Mouse (Mus musculus) myocyte (in vitro differentiated cells): ENCODE data around the gene Vmn1r214. TPM values are rescaled to one million over a fixed set of nuclear protein-coding genes. Genes with fewer than 3 reads are reported as not detected.

Source experiments
- H3K27me3 ChIP-seq: one replicate; pipeline ENCODE4 v1.6.1; 2011; ENCODE audit not compliant: control insufficient read depth, insufficient read depth, insufficient read length
- H3K36me3 ChIP-seq: one replicate; pipeline ENCODE4 v1.6.1; 2011; ENCODE audit not compliant: control insufficient read depth, insufficient read depth
- H3K4me2 ChIP-seq: one replicate; pipeline ENCODE4 v1.6.1; 2011; ENCODE audit warnings: low read depth, control low read depth
- H3K4me3 ChIP-seq: one replicate; pipeline ENCODE4 v1.5.1; 2011; ENCODE audit warnings: mild to moderate bottlenecking, control low read depth, moderate library complexity
- H3K79me2 ChIP-seq: one replicate; pipeline ENCODE4 v1.6.1; 2011; ENCODE audit not compliant: control insufficient read depth, insufficient read depth
- H3ac ChIP-seq: one replicate; pipeline ENCODE4 v1.6.1; 2011; ENCODE audit not compliant: control insufficient read depth, insufficient read length
- CEBPB ChIP-seq: IDR thresholded peaks from 2 replicates; pipeline ENCODE4 v1.6.1; 2011; ENCODE audit warnings: mild to moderate bottlenecking, moderate library complexity; ENCODE audit not compliant: poor library complexity, insufficient read depth, severe bottlenecking
- E2F4 ChIP-seq: IDR thresholded peaks from one replicate; pipeline ENCODE4 v1.6.1; 2011; ENCODE audit warnings: mild to moderate bottlenecking, control low read depth, moderate library complexity; ENCODE audit not compliant: insufficient read depth
- MAX ChIP-seq: IDR thresholded peaks from one replicate; pipeline ENCODE4 v1.6.1; 2011; ENCODE audit warnings: low read depth, mild to moderate bottlenecking, control low read depth
- MYOD1 ChIP-seq, 3 experiments: IDR thresholded peaks; one replicate each; pipeline ENCODE4 v1.6.1; 2011; ENCODE audit warnings: control low read depth in 2 of 3, low read depth in 2 of 3, mild to moderate bottlenecking in 2 of 3, moderate library complexity in 1 of 3; ENCODE audit not compliant: insufficient read length in 2 of 3, control insufficient read depth in 1 of 3
- MYOG ChIP-seq, 3 experiments: IDR thresholded peaks; one replicate each; pipeline ENCODE4 v1.6.1; 2011; ENCODE audit warnings: control low read depth in 2 of 3, low read depth in 2 of 3, mild to moderate bottlenecking in 2 of 3; ENCODE audit not compliant: insufficient read length in 2 of 3, control insufficient read depth in 1 of 3, insufficient read depth in 1 of 3
- POLR2A ChIP-seq: IDR thresholded peaks from one replicate; pipeline ENCODE4 v1.6.1; 2011; ENCODE audit warnings: low read depth, mild to moderate bottlenecking, control low read depth, moderate library complexity; ENCODE audit not compliant: insufficient read length
- POLR2AphosphoS2 ChIP-seq: IDR thresholded peaks from one replicate; pipeline ENCODE4 v1.6.1; 2011; ENCODE audit warnings: low read depth, control low read depth; ENCODE audit not compliant: insufficient read length
- REST ChIP-seq: IDR thresholded peaks from one replicate; pipeline ENCODE4 v1.6.1; 2011; ENCODE audit warnings: mild to moderate bottlenecking, control low read depth, moderate library complexity; ENCODE audit not compliant: insufficient read depth, insufficient read length
- SRF ChIP-seq: IDR thresholded peaks from one replicate; pipeline ENCODE4 v1.6.1; 2011; ENCODE audit warnings: low read depth; ENCODE audit not compliant: control insufficient read depth, insufficient read length
- TCF12 ChIP-seq: IDR thresholded peaks from one replicate; pipeline ENCODE4 v1.6.1; 2011; ENCODE audit warnings: mild to moderate bottlenecking, control low read depth; ENCODE audit not compliant: poor library complexity, insufficient read depth, severe bottlenecking
- TCF3 ChIP-seq: IDR thresholded peaks from one replicate; pipeline ENCODE4 v1.6.1; 2011; ENCODE audit warnings: low read depth, control low read depth; ENCODE audit not compliant: insufficient read length
- USF1 ChIP-seq: IDR thresholded peaks from one replicate; pipeline ENCODE4 v1.6.1; 2011; ENCODE audit warnings: low read depth, mild to moderate bottlenecking, control low read depth, moderate library complexity
- polyA plus RNA-seq: library from polyadenylated mRNA; unstranded; fragments of >200 nt; fragmentation: generic; extraction: Trizol; gene quantifications from one replicate; pipeline ENCODE4 v1.2.1, GENCODE M21; 2012; ENCODE audit warnings: missing spikeins

The Vmn1r214 gene
- polyA plus RNA-seq, 1 experiment: not detected

DNA sequence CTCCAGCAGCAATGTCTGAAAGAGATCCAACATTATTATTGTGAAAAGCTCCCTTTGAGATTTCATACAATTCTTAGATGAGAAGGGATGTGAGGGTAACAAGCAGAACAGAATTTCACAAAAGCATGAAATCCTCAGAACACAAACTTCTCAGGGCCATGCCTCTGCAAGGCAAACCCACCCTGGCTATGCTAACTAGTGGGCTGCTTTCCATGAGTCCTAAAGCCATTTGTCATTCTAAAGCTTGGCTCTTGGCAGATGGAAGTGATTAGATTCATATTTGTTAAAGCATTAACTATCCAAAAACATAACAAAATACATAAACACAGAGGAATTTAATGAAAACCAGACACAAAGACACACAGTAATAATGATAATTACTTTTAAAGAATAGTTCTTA lies 12.1 kb upstream of the Vmn1r214 start:
- no peak overlapping the region for H3K4me3 ChIP-seq
- TF ChIP-seq TCF3 (no peak), SRF (no peak), E2F4 (no peak), POLR2AphosphoS2 (no peak), TCF12 (no peak), MAX (no peak), USF1 (no peak), POLR2A (no peak), MYOD1 (IDR thresholded peaks at IDR 0.05; ENCODE audit: control insufficient read depth in 1 of 3, insufficient read length in 2 of 3, low read depth in 2 of 3) (no peak), MYOG (IDR thresholded peaks at IDR 0.05; ENCODE audit: control insufficient read depth in 1 of 3, insufficient read depth in 1 of 3, insufficient read length in 2 of 3, low read depth in 2 of 3) (no peak), CEBPB (no peak), REST (no peak)
- H3K36me3 ChIP-seq: no peaks in the 10 kb centered on the region
- no peaks in the 10 kb centered on the region for H3K27me3 ChIP-seq
- H3K79me2 ChIP-seq: no peaks in the 10 kb centered on the region
- no peak overlapping the region for H3ac ChIP-seq
- no peak overlapping the region for H3K4me2 ChIP-seq

DNA sequence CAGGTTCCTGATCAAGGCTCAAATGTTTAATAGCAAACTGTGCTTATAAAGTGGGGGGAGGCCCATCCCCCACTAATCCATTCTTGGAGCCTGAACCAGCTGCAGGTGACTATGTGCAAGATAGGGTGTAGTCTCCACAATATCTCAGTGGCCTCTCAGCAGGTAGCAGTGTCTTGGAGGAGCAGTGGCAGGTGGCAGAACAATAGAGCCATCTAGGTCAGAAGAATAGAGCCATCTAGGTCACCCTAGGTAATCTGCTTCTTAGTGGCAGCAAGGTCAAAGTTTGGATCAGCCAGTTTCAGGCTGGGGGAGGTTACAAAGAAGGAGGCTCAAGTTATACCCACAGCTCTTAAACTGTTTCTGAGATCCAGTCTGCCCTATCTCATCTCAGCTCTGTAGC lies 5.4 kb upstream of the Vmn1r214 start:
- Histone ChIP-seq H3ac (no peak overlapping the region), H3K36me3 (no peaks in the 10 kb centered on the region), H3K79me2 (no peaks in the 10 kb centered on the region), H3K27me3 (no peaks in the 10 kb centered on the region), H3K4me3 (no peak overlapping the region), H3K4me2 (no peak overlapping the region)
- TF ChIP-seq REST (no peak), MYOD1 (IDR thresholded peaks at IDR 0.05; ENCODE audit: control insufficient read depth in 1 of 3, insufficient read length in 2 of 3, low read depth in 2 of 3) (no peak), E2F4 (no peak), MYOG (IDR thresholded peaks at IDR 0.05; ENCODE audit: control insufficient read depth in 1 of 3, insufficient read depth in 1 of 3, insufficient read length in 2 of 3, low read depth in 2 of 3) (no peak), TCF3 (no peak), POLR2AphosphoS2 (no peak), MAX (no peak), SRF (no peak), TCF12 (no peak), CEBPB (no peak), USF1 (no peak), POLR2A (no peak)

DNA sequence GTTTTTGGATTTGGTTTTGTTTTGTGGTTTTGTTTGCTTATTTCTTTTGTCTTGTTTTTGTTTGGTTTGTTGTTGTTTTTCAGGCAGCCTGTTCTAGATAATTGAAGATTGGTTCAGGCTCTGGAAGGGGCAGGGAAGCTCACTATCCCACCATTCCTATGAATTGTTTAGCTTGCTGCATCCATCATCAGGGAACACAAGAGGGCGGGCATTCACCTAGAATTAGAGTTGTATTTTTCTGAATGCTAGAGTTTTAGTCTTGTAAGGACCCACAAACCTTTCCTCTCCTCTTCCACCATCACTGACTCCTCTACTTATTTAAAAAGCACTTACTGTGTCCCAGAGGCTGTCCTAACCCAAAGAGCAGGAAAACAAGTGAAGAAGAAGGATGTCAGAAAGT lies 27.6 kb downstream of the Vmn1r214 start:
- no peak overlapping the region for H3K4me2 ChIP-seq
- H3K27me3 ChIP-seq: no peaks in the 10 kb centered on the region
- H3K79me2 ChIP-seq: no peaks in the 10 kb centered on the region
- H3ac ChIP-seq: no peak overlapping the region
- H3K36me3 ChIP-seq: no peaks in the 10 kb centered on the region
- H3K4me3 ChIP-seq: no peak overlapping the region
- TF ChIP-seq TCF12 (no peak), MAX (no peak), POLR2A (no peak), E2F4 (no peak)

DNA sequence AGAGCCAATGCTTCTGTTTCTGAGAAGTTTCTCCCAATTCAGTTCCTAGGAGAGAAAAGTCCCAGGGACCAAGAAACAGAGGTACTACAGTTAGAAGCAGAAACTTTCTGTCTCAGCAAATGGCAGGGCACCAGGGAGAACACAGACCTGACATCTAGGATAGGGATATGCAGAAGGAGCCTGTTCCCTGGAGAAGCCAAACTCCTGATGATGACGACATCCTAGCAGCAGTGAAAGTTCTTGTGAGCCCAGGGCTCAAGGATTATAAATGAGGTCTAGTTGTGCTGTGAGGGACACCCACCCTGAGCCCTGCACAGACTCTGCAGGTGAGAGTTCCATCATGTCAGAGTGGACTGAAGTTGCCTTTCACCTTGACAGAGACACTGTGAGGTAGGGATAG lies 37.5 kb downstream of the Vmn1r214 start, which contains the start of gene Vmn1r215:
Vmn1r215 (plus strand) TSS at position 301 of the 400 bp plus-strand sequence.
- no peaks in the 10 kb centered on the region for H3K79me2 ChIP-seq
- no peaks in the 10 kb centered on the region for H3K27me3 ChIP-seq
- TF ChIP-seq TCF12 (no peak), POLR2A (no peak), REST (no peak), MYOG (IDR thresholded peaks at IDR 0.05; ENCODE audit: control insufficient read depth in 1 of 3, insufficient read depth in 1 of 3, insufficient read length in 2 of 3, low read depth in 2 of 3) (no peak), USF1 (no peak), MAX (no peak), SRF (no peak), MYOD1 (IDR thresholded peaks at IDR 0.05; ENCODE audit: control insufficient read depth in 1 of 3, insufficient read length in 2 of 3, low read depth in 2 of 3) (no peak), E2F4 (no peak), POLR2AphosphoS2 (no peak), TCF3 (no peak), CEBPB (no peak)
- no peak within 1 kb of the TSS for H3K4me3 ChIP-seq
- no peaks in the 10 kb centered on the region for H3K36me3 ChIP-seq
- H3K4me2 ChIP-seq: no peak within 1 kb of the TSS
- H3ac ChIP-seq: no peak within 1 kb of the TSS

DNA sequence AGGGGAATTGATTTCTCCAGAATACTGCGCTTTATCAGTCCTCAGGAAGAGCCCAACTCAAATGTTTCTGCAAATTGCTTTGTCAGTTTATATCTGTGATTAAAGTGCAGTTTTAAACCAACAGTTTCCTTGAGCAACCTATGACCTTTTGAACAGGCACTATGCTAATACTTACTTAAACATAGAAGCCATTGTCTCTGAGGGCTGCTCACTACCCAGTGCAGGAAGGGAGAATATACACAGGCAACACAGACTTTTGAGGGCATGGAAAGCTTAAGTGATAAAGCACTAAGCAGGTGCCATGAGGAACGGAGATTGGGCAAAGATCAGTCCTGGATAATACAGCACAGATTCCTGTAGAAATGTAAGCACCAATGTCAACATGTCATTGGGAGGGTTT lies 39.1 kb downstream of the Vmn1r214 start:
- Histone ChIP-seq H3K4me3 (no peak overlapping the region), H3ac (no peak overlapping the region), H3K79me2 (no peaks in the 10 kb centered on the region), H3K36me3 (no peaks in the 10 kb centered on the region), H3K4me2 (no peak overlapping the region), H3K27me3 (no peaks in the 10 kb centered on the region)
- TF ChIP-seq MYOG (IDR thresholded peaks at IDR 0.05; ENCODE audit: control insufficient read depth in 1 of 3, insufficient read depth in 1 of 3, insufficient read length in 2 of 3, low read depth in 2 of 3) (no peak), TCF3 (no peak)

Other genes starting within 250 kb of the Vmn1r214 start
- gene Vmn1r209, start 220.7 kb upstream of the Vmn1r214 start, polyA plus RNA-seq: not detected
- not detected for gene Vmn1r210, start 199.1 kb upstream of the Vmn1r214 start, polyA plus RNA-seq
- not detected for gene Vmn1r211, start 172.9 kb upstream of the Vmn1r214 start, polyA plus RNA-seq
- not detected for gene Vmn1r212, start 146.2 kb upstream of the Vmn1r214 start, polyA plus RNA-seq
- not detected for gene Vmn1r213, start 22.8 kb upstream of the Vmn1r214 start, polyA plus RNA-seq
- gene Vmn1r215, start 37.6 kb downstream of the Vmn1r214 start, polyA plus RNA-seq: not detected
- not detected for gene Vmn1r217, start 87.8 kb downstream of the Vmn1r214 start, polyA plus RNA-seq
- gene Vmn1r218, start 102.7 kb downstream of the Vmn1r214 start, polyA plus RNA-seq: not detected
- gene Vmn1r219, start 128.9 kb downstream of the Vmn1r214 start, polyA plus RNA-seq: not detected
- gene Vmn1r220, start 157.6 kb downstream of the Vmn1r214 start, polyA plus RNA-seq: not detected
- not detected for gene Vmn1r221, start 183.7 kb downstream of the Vmn1r214 start, polyA plus RNA-seq
- not detected for gene Vmn1r222, start 205.5 kb downstream of the Vmn1r214 start, polyA plus RNA-seq
- gene Vmn1r223, start 216.7 kb downstream of the Vmn1r214 start, polyA plus RNA-seq: not detected